Mouse (Mus musculus) mouse trophoblast stem cell (cell line): ENCODE measurements around the gene Zfp988.
"Not testable (repeated sequence)": the region's sequence is repeated elsewhere in the genome, so short reads cannot be mapped to it uniquely, and the experiment has no call there.

Experiments used
- in situ Hi-C, 2 experiments: fragments of 300-500 bp; cut with MseI, MboI; formaldehyde crosslinking; loops; 2 replicates in 1 of 2; 3 replicates in 1 of 2; pipeline ENCODE4 v1.15.1; 2025

Zfp988 gene

GRCm38 (mm10) chr4:147305436-147305835 lies at the start of gene Zfp988:
Gene Zfp988 (plus strand): TSS chr4:147305674.
- in situ Hi-C loops, result not testable (repeated sequence)

- in situ Hi-C loops, result not testable (repeated sequence)
These were observed 42.8 kb upstream of the Zfp988 start for GRCm38 (mm10) chr4:147262708-147263107.

DNA sequence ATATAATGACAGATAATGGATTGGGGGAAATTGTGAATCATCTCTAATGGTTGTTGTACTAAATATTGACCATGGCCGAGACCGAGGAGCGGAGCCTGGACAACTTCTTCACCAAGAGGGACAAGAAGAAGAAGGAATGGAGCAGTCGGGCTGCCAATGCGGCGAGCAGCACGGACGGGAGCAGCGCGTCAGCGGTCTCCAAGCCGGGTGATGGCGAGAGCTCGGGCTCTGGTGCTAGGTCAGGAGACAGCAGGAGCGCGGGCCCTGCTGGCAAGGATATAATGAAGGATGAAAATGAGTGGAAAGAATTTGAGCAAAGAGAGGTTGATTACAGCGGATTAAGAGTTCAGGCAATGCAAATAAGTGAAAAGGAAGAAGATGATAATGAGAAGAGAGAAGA lies 38.2 kb upstream of the Zfp988 start:
- in situ Hi-C loops, result not testable (repeated sequence)

DNA sequence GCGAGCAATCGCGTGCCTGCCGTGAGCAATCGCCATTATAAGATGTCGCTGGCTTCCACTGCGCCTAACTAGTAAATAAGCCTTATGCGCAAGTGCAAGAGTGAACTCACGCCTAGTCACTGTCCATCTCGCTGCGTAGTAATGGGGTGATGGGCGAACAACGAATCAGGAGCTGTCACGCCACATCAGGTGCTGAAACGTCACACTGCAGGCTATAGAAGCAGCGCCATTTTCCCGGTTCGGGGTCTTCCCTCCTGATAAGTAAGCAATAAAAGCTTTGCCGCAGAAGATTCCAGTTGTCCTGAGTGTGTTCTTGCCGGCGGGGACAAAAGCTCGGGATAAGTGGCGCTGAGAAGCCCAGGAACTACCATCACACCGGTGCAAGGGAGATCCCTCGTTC lies 36.7 kb upstream of the Zfp988 start:
- in situ Hi-C loops, result not testable (repeated sequence)

DNA sequence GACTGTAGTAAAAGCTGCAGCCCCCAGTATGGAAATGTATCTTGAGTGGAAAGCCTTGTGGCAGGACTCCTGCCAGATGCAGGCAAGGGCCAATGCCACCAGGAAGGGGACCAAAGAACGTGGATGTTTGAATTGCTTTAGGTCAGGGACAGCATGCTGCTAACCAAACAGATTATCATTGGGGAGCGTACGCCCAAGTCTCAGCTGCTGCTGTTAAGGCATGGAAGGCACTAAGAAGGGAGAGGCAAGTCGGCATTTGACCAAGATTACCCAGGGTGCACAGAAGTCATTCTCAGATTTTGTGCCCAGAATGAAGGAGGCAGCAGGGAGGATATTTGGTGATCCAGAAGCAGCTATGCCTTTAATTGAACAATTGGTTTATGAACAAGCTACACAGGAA lies 35.4 kb upstream of the Zfp988 start:
- in situ Hi-C loops, result not testable (repeated sequence)

DNA sequence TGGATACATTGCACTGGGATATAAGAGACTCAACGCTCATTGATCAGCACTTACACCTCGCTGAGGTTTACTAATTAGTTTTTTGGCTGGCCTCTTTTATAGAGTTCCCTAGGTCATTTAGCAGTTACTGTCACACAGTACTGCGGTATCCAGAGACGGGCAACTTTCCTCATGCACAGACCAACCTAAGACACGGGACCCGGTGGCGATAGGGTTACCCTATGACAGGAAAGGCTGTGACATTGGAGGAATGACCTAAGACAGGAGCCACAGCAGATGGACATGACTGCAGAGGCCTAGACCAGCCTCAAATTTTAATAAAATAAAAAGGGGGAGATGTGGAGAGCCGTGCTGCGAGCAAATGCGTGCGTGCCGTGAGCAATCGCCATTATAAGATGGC lies 33.9 kb upstream of the Zfp988 start:
- in situ Hi-C loops, result not testable (repeated sequence)

GRCm38 (mm10) chr4:147275021-147275772 lies 30.3 kb upstream of the Zfp988 start:
- in situ Hi-C loops, result not testable (repeated sequence)

DNA sequence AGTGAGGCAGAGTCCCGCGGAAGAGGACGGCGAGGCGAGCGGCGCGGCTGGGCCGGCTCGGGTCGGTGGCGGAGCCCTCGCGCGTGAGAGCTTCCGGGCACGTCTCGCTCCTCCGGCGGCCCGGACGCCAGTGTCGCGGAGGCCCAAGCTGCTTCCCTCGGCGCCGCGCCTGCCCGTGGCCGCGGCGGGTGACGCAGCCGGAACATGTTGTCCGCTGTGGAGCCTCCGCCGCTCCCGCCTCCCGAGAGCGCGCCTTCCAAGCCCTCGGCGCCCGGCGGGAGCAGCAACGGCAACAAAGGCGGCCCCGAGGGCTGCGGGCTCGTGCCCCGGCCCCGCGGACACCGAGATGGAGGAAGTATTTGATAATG lies 29.7 kb upstream of the Zfp988 start:
- in situ Hi-C loops, result not testable (repeated sequence)

- in situ Hi-C loops, result not testable (repeated sequence)
These were observed 25.1 kb upstream of the Zfp988 start for GRCm38 (mm10) chr4:147280406-147280805.

DNA sequence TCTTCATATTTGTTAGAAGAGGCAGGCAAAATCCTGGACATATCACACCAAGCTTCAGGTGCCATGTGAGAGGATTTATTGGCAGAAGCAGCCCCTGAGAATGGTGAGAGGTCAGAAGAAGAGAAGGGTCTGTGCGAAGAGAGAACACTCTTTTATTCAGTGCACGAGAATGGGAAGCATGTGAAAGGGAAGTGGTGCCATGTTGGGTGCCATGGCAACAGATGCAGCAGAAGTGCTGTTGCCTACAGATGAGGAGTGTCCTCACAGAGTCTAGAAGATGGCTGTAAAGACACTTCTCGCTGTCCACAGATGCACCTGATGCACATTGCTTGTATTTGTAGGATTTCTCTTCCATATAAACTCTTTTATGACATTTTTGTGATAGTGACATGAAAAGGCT lies 6.9 kb upstream of the Zfp988 start:
- in situ Hi-C loops, result not testable (repeated sequence)

DNA sequence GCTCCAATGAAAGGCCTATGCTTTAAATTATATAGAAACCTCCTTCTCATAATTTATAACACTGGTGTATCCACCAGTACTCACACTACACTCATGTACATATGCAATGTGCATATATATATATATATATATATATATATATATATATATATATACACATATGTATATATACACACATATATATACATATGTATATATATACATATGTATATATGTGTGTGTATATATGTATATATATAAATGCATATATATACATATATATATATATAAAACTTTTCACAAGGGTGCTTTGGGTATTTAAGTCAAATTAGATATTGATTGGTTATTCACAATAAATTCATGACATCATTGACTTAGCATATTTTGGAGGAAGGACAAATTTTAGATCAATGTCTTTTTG lies 3.1 kb upstream of the Zfp988 start:
- in situ Hi-C loops, result not testable (repeated sequence)

DNA sequence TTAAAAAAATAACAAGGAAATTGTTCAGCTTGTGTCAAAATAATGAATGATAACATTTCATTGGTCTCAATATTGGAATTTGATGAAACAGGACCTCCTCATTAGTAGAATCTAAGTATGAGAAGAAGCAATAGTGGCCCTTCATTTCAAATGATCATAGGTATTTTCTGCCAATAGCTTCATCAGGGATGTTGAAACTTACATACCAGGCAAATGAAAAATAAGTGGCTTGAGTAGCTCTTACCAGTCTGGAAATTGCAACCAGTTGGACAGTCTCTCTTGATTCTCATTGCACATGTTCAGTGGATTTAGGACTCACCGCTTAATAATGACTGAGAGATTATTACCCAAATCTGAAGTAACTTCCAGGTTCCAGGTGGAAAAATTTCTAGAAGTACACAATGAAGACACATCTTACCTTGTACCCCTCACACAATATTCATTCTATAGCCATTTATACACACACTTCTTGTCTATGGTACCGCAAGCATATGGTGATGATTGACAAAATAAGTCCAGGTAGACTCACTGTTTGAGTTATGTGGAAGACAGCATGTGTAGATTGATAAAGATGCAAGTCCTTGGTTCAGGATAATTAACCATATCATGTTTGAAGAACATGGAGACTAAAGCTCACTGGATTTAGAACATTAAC lies 29.7 kb downstream of the Zfp988 start:
- in situ Hi-C loops, result loop anchor here (25.0 kb wide), 5 partner anchors 102 to 1898 kb away; no protein-coding TSS in a partner anchor

DNA sequence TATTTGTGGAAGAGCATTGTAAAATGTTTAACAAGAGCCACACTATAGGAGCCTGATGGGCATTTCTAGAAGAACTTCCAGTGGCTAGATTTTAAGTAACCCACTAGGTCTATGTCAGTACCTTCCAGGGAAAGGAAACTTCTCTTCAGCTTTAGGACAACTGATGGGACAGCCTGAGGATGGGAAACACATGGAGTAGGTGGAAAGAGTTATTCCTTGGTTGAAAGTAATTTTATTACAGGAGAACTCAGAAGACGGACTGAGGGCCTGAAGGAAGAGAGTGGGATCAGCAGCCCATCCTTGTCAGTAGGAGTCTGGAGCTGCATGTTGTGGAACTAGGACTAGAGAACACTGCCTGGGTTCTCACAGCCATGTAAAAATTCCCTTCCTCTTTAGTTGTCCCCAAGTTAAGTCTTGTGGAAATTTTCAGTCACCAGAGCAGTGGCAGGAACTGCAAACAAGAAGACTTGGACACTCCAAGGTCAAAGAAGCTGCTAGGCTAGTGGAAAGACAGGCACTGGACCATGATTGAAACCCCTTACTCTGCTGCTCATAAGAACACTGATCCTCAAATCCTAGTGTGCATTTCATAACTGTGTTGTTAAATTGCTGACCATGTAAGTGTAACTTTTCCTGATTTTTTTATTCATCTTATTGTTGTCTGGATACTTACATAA lies 30.4 kb downstream of the Zfp988 start:
- in situ Hi-C loops, result loop anchor here (25.0 kb wide), 5 partner anchors 101 to 1899 kb away; no protein-coding TSS in a partner anchor

DNA sequence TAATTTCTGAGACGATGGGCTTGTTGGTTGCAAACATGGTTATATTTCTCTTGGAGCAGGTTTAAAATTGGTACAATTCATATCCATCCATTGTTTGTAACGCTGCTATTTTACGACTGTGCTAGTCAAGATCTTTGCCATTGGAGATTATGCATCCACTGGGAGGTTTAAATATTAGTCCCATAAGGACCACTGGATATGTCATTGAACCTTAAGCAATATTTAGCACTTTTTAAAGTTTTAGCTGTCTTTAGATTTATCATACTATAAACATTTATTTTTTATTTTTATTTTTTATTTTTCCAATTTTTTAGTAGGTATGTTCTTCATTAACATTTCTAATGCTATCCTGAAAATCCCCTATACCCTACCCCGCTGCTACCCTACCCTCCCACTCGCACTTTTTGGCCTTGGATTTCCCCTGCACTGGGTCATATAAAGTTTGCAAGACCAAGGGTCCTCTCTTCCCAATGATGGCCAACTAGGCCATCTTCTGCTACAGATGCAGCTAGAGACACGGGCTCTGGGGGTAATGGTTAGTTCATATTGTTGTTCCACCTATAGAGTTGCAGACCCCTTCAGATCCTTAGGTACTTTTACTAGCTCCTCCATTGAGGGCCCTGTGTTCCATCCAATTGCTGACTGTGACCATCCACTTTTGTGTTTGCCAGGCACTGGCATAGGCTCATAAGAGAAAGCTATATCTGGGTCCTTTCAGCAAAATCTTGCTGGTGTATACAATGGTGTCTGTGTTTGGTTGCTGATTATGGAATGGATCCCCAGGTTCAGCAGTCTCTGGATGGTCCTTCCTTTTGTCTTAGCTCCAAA lies 31.1 kb downstream of the Zfp988 start:
- in situ Hi-C loops, result loop anchor here (25.0 kb wide), 5 partner anchors 101 to 1899 kb away; no protein-coding TSS in a partner anchor

GRCm38 (mm10) chr4:147337520-147337919 lies 32.0 kb downstream of the Zfp988 start:
- in situ Hi-C loops, result loop anchor here (25.0 kb wide), 5 partner anchors 100 to 1900 kb away; no protein-coding TSS in a partner anchor

- in situ Hi-C loops, result loop anchor here (25.0 kb wide), 5 partner anchors 99 to 1901 kb away; no protein-coding TSS in a partner anchor
These were observed 32.6 kb downstream of the Zfp988 start for GRCm38 (mm10) chr4:147338032-147338610.

DNA sequence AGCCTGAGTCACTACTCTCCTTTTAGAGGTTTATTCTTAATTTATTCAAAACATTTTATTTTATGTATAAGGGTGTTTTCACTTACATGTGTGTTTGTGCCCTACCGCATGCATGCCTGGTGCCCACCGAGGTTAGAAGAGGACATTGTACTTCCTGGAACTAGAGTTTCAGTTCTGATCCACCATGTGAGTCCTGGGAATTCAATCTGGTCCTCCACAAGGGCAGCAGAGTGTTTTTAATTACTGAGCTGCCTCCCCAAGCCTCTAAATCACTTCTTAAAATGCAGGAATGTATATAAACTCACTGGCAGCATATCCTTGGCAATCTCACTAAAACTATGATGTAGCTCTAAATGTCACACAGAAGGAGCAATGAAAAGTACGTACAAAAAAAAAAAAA lies 33.2 kb downstream of the Zfp988 start:
- in situ Hi-C loops, result loop anchor here (25.0 kb wide), 5 partner anchors 99 to 1901 kb away; no protein-coding TSS in a partner anchor

- in situ Hi-C loops, result loop anchor here (25.0 kb wide), 5 partner anchors 98 to 1902 kb away; no protein-coding TSS in a partner anchor
These were observed 34.2 kb downstream of the Zfp988 start for GRCm38 (mm10) chr4:147339601-147340219.

GRCm38 (mm10) chr4:147340236-147340635 lies 34.8 kb downstream of the Zfp988 start:
- in situ Hi-C loops, result loop anchor here (25.0 kb wide), 5 partner anchors 97 to 1903 kb away; no protein-coding TSS in a partner anchor

DNA sequence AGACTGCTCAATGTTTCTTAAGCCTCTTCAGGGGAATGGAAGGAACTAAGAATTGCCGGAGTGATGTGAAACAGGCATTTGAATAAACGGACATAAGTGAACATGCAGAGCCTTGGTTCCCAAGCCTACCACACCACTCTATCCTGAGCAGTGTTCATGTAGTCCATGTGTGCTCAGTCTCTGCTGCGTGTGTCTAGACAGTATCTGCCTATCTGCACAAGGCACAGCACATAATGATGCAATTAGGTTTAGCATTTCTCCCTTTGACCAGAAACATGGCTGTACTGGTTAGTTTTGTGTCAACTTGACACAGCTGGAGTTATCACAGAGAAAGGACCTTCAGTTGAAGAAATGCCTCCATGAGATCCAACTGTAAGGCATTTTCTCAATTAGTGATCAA lies 35.4 kb downstream of the Zfp988 start:
- in situ Hi-C loops, result loop anchor here (25.0 kb wide), 5 partner anchors 96 to 1904 kb away; no protein-coding TSS in a partner anchor
